ENCODE assay signal across 25 mouse cellular contexts in the genomic region with DNA sequence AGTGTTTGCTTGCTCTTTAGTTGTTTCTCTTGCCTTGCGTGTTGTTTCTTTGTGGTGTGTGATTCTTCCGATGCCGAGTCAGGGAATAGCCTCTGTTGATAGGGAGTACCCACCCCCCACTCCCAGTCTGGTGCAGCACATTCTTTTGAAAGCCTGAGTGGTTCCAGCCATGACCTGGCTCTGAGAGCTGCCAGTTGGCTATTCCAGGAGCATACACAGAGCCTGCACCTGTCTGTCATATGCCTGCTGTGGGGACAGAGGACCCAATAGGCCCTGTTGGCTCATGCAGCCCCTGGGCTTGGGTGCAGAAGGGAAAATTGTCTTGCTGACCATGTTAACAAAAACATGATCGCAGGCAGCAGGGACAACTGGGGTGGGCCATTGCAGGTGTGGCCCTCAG.
"Had no signal": no experiment of that assay in that cellular context is flagged by ENCODE, and none has a peak within 500 bp of the region (broad histone marks: within the 10 kb centered on the region; RNA-seq: fewer than 3 reads in every experiment).

No protein-coding gene starts in this region.

- H3K9me3 ChIP-seq: limb, embryonic 10.5 days; limb, embryonic 13.5 days; liver, embryonic 12.5 days; liver, embryonic 15.5 days; lung, embryonic 15.5 days; midbrain, embryonic 13.5 days; neural tube, embryonic 13.5 days; stomach, embryonic 15.5 days had no signal

- H3K27me3 ChIP-seq: limb, embryonic 13.5 days; liver, embryonic 12.5 days; liver, embryonic 15.5 days; lung, embryonic 15.5 days; megakaryocyte, embryonic 14.5 days; midbrain, embryonic 13.5 days; neural tube, embryonic 13.5 days; stomach, embryonic 15.5 days had no signal

- ATAC-seq: liver, embryonic 12.5 days; midbrain, embryonic 13.5 days; midbrain, embryonic 16.5 days had no signal

- H3K9ac ChIP-seq: limb, embryonic 13.5 days; liver, embryonic 12.5 days; liver, embryonic 15.5 days; lung, embryonic 15.5 days; midbrain, embryonic 13.5 days; neural tube, embryonic 13.5 days; stomach, embryonic 15.5 days had no signal

- H3K36me3 ChIP-seq: limb, embryonic 10.5 days; limb, embryonic 13.5 days; liver, embryonic 12.5 days; liver, embryonic 15.5 days; lung, embryonic 15.5 days; midbrain, embryonic 13.5 days; neural tube, embryonic 13.5 days; stomach, embryonic 15.5 days had no signal

- DNase-seq: kidney, adult 11 months; kidney, postnatal 25 days; layer of hippocampus, postnatal 36 days; liver; lung, adult 18-20 months; lung, postnatal 10 days; lung, postnatal 36 days; retina, postnatal 1 day; right cerebral cortex, postnatal 25 days; spleen, adult 18-20 months; thymus, postnatal 25 days had no signal

- H3K4me3 ChIP-seq: left cerebral cortex, adult 2 months; limb, embryonic 10.5 days; limb, embryonic 13.5 days; liver, embryonic 12.5 days; liver, embryonic 15.5 days; lung, embryonic 15.5 days; megakaryocyte, embryonic 14.5 days; midbrain, embryonic 10.5 days; midbrain, embryonic 13.5 days; myocyte; neural tube, embryonic 13.5 days; stomach, embryonic 15.5 days had no signal

- H3K4me1 ChIP-seq: limb, embryonic 10.5 days; limb, embryonic 13.5 days; liver, embryonic 12.5 days; liver, embryonic 15.5 days; lung, embryonic 15.5 days; megakaryocyte, embryonic 14.5 days; stomach, embryonic 15.5 days had no signal

- H3K27ac ChIP-seq: kidney, postnatal 0 days; left cerebral cortex, adult 2 months; limb, embryonic 10.5 days; limb, embryonic 13.5 days; liver, embryonic 12.5 days; liver, embryonic 15.5 days; lung, embryonic 15.5 days; midbrain, embryonic 10.5 days; midbrain, embryonic 13.5 days; neural tube, embryonic 13.5 days; stomach, embryonic 15.5 days had no signal

- H3K4me2 ChIP-seq: limb, embryonic 13.5 days; liver, embryonic 12.5 days; liver, embryonic 15.5 days; lung, embryonic 15.5 days; midbrain, embryonic 13.5 days; neural tube, embryonic 13.5 days; stomach, embryonic 15.5 days had no signal
